Mouse (Mus musculus): ENCODE measurements around the gene Kremen1.

DNA sequence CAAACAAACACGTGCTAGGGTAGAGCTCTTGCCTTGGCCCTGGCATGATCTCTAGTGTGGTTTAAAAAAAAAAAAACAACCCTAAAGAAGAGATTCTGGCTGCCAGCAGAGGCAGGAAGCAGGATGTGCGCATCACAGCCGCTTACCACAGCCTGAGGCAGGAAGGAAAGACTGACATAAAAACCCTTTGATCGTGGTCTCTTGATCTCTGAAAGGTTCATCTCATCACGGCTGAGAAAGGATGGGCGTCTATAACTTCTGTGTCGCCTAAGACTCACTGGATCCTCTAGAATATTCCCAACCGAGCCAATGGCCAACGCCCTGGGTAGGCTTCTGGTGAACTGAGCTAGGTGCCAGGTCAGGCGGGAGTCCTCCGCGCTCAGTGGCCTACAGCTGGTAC lies 84.2 kb downstream of the Kremen1 start:
- no peak for TF ChIP-seq CTCF (IDR thresholded peaks at IDR 0.05; ENCODE audit: low read depth)
- no peak for TF ChIP-seq EP300 (IDR thresholded peaks at IDR 0.05; ENCODE audit: low read depth)
